Mouse (Mus musculus) CH12.LX (cell line): ENCODE data around the gene Gls2.

Experiments
- BHLHE40 ChIP-seq: IDR thresholded peaks from 2 replicates; pipeline ENCODE4 v1.6.1; 2011; ENCODE audit warnings: mild to moderate bottlenecking, low read depth, low read length, improper control_type of control experiment
- CHD1 ChIP-seq: IDR thresholded peaks from 2 replicates; pipeline ENCODE4 v1.6.1; 2012; ENCODE audit warnings: low read depth, low read length, improper control_type of control experiment, inconsistent platforms
- CHD2 ChIP-seq: IDR thresholded peaks from 2 replicates; pipeline ENCODE4 v1.6.1; 2011; ENCODE audit warnings: low read length, improper control_type of control experiment
- CTCF ChIP-seq, 2 experiments: IDR thresholded peaks in 1 of 2; conservative IDR thresholded peaks in 1 of 2; 2 replicates each; pipeline ENCODE4 v1.5.1; 2011 to 2012; ENCODE audit warnings: low read depth in 2 of 2, low read length in 2 of 2, improper control_type of control experiment in 1 of 2, inconsistent platforms in 1 of 2, mild to moderate bottlenecking in 1 of 2, moderate library complexity in 1 of 2
- EP300 ChIP-seq: IDR thresholded peaks from 2 replicates; pipeline ENCODE4 v1.6.1; 2011; ENCODE audit warnings: low read length, improper control_type of control experiment
- GABPA ChIP-seq: IDR thresholded peaks from 2 replicates; pipeline ENCODE4 v1.6.1; 2012; ENCODE audit warnings: low read depth, low read length, improper control_type of control experiment, inconsistent platforms; ENCODE audit not compliant: insufficient replicate concordance
- KAT2A ChIP-seq: IDR thresholded peaks from 2 replicates; pipeline ENCODE4 v1.6.1; 2012; ENCODE audit warnings: low read length, improper control_type of control experiment, inconsistent platforms; ENCODE audit not compliant: insufficient replicate concordance
- MAFK ChIP-seq: IDR thresholded peaks from 2 replicates; pipeline ENCODE4 v1.6.1; 2011; ENCODE audit warnings: low read length, improper control_type of control experiment; ENCODE audit not compliant: insufficient replicate concordance
- MAX ChIP-seq: IDR thresholded peaks from 2 replicates; pipeline ENCODE4 v1.6.1; 2011; ENCODE audit warnings: low read length, improper control_type of control experiment
- POLR2A ChIP-seq: IDR thresholded peaks from 2 replicates; pipeline ENCODE4 v1.6.1; 2011; ENCODE audit warnings: low read depth, mild to moderate bottlenecking, improper control_type of control experiment, low read length
- ZNF384 ChIP-seq: IDR thresholded peaks from 2 replicates; pipeline ENCODE4 v1.6.1; 2012; ENCODE audit warnings: low read depth, low read length, improper control_type of control experiment, inconsistent platforms

DNA sequence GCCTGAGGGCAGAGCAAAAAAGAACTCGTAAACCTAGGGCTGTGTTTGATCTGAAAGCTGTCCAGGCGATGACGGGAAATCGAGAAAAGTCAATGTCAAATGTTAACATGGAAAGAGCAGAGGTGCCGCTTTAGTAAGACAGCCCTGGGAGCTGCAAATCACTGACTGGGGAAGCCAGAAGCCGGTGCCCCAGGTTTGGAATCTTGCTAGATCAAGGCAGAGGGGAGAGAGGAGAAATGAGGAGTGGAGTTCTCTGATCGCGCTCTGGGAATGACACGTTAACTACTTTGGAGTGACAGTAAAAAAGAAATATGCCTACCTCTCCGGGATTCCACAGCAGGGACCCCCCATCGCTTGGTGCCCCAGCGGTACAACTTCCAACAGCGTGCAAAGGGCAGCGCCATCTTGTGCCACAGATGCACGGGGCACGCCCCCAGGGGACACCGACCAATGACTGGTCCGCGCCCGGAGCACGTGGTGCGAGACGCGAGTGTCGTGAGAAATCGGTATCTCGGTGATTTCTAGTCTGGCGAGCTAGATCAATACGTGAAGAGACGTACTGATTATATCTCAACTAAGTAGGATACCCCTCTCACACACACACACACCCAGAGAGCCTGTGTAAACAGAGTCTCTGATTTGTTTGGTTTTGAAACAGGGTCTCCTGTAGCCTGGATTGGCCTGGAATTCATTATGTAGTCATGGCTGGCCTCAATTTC is 17.3 kb downstream of the Gls2 start, which contains the start of gene Spryd4:
- peak; percentile 95 for TF ChIP-seq POLR2A
- TF ChIP-seq MAX, result peak; percentile 99
- no peak for TF ChIP-seq EP300
- TF ChIP-seq KAT2A, result no peak
- no peak for TF ChIP-seq GABPA
- no peak for TF ChIP-seq CTCF (conservative IDR thresholded peaks at IDR 0.05 in 1 of 2, IDR thresholded peaks at IDR 0.05 in 1 of 2; ENCODE audit: low read depth in 2 of 2, low read length in 2 of 2)
- no peak for TF ChIP-seq CHD1
- TF ChIP-seq MAFK, result no peak
- peak; percentile 78 for TF ChIP-seq CHD2
- TF ChIP-seq ZNF384, result no peak
- TF ChIP-seq BHLHE40, result 0 out of 2 replicates have a peak, but pooled peaks have one; percentile 19
